Mouse (Mus musculus) stomach, postnatal 0 days (tissue): ENCODE measurements around the gene Taf11. TPM values are rescaled to one million over a fixed set of nuclear protein-coding genes. Genes with fewer than 3 reads are reported as not detected.

ENCODE experiments used
- ATAC-seq: fragments of 200-750 bp; cut with Nextera tagmentation; 2 replicates; pipeline ENCODE4 v1.8.0; 2017; ENCODE audit not compliant: low FRiP score, low TSS enrichment
- DNase-seq: peaks from one replicate; pipeline ENCODE4 v3.0.0-alpha.2; 2016; ENCODE audit warnings: low spot score
- H3K27ac ChIP-seq: fragments of 300-500 bp; sonication (generic); replicated peaks from 2 replicates; pipeline ENCODE4 v1.5.1; 2014; ENCODE audit warnings: mild to moderate bottlenecking, control low read depth
- H3K27me3 ChIP-seq: fragments of 300-500 bp; sonication (generic); 2 replicates; pipeline ENCODE4 v1.6.1; 2014; ENCODE audit warnings: low read length; ENCODE audit not compliant: control insufficient read depth, insufficient read depth
- H3K36me3 ChIP-seq: fragments of 300-500 bp; sonication (generic); 2 replicates; pipeline ENCODE4 v1.6.1; 2014; ENCODE audit warnings: low read length, mixed read lengths; ENCODE audit not compliant: control insufficient read depth, insufficient read depth
- H3K4me1 ChIP-seq: fragments of 300-500 bp; sonication (generic); replicated peaks from 2 replicates; pipeline ENCODE4 v1.6.1; 2014; ENCODE audit warnings: antibody characterized with exemption; ENCODE audit not compliant: control insufficient read depth, insufficient read depth
- H3K4me2 ChIP-seq: fragments of 300-500 bp; sonication (generic); replicated peaks from 2 replicates; pipeline ENCODE4 v1.6.1; 2014; ENCODE audit warnings: low read depth, mild to moderate bottlenecking, control low read depth, moderate library complexity
- H3K4me3 ChIP-seq: fragments of 300-500 bp; sonication (generic); 2 replicates; pipeline ENCODE4 v1.5.1; 2014; ENCODE audit warnings: low read depth, low read length, control low read depth
- H3K9ac ChIP-seq: fragments of 300-500 bp; sonication (generic); 2 replicates; pipeline ENCODE4 v1.6.1; 2014; ENCODE audit warnings: mild to moderate bottlenecking, low read length, control low read depth, mixed read lengths
- H3K9me3 ChIP-seq: fragments of 300-500 bp; sonication (generic); 2 replicates; pipeline ENCODE4 v1.6.1; 2016; ENCODE audit warnings: low read length; ENCODE audit not compliant: control insufficient read depth
- CTCF ChIP-seq: IDR thresholded peaks from 2 replicates; pipeline ENCODE4 v1.5.1; 2016; ENCODE audit warnings: antibody characterized with exemption, low read depth, mild to moderate bottlenecking, moderate library complexity
- EP300 ChIP-seq: optimal IDR thresholded peaks from 2 replicates; pipeline ENCODE3; 2016; ENCODE audit warnings: antibody characterized with exemption
- WGBS: fragments of 180-500 bp; shearing (Covaris S2); extraction: QIAGEN DNeasy Blood & Tissue Kit; methylation state at CpG from one replicate; pipeline ENCODE4 v1.1.7; 2014; 5-methylcytosine and 5-hydroxymethylcytosine counted together
- polyA plus RNA-seq: library from polyadenylated mRNA; unstranded; fragments of >200 nt; fragmentation: Nextera tagmentation; extraction: Ambion mirVana; gene quantifications from 2 replicates; pipeline ENCODE4 v1.2.1, GENCODE M21; 2015

Taf11 gene
- polyA plus RNA-seq, 1 experiment from 2014 or later, result 34.0 TPM

DNA sequence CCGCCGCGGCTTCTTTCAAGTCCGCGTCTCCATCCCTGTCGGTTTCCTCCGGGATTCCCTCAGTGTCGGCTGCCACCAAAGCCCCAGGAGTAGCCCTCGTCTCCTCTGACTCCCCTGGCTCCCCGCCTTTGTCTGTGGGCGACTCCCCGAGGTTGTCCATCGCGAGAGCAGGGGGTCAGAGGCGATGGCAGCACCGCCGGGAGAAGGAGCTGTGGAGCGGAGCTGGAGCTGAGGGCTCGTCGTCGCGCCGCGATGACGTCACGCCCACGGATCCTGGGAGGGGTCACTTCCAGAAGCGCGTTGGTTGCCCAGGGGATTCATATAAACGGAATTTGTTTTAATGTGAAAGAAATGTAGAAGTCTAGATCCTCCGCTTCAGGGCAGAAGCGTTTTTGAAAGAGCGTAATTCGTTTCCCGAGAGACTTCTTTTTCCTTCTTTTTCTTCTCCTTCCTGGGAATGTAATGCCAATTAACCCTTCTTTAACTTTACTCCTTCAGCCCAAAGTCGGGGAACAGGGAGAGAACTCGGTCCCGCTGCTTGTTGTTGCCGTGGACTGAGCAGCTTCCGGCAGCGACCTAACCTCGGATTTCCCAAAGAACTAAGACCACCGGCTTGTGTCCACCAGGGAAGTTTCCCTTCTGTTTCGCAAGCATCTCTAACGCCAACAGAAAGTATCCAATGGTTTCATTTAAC lies 2.0 kb downstream of the Taf11 start:
- H3K27me3 ChIP-seq, result no peaks in the 10 kb centered on the region
- H3K4me2 ChIP-seq, result peak overlapping the region; percentile 89
- peak overlapping the region; percentile 75 for H3K27ac ChIP-seq
- under 1% methylated on average over 45 of the region's 45 CpGs for WGBS
- ATAC-seq (peak; percentile 60), DNase-seq (peak; percentile 95)
- H3K9ac ChIP-seq, result peak overlapping the region; percentile 77
- peaks cover 6% of the 10 kb centered on the region; the same call in 1 of the 2 replicates for H3K36me3 ChIP-seq
- peak overlapping the region; percentile 68 for H3K4me3 ChIP-seq
- TF ChIP-seq EP300 (no peak), CTCF (peak; percentile 67)
- no peaks in the 10 kb centered on the region for H3K9me3 ChIP-seq
- no peaks in the 10 kb centered on the region; the same call in 1 of the 2 replicates for H3K4me1 ChIP-seq

DNA sequence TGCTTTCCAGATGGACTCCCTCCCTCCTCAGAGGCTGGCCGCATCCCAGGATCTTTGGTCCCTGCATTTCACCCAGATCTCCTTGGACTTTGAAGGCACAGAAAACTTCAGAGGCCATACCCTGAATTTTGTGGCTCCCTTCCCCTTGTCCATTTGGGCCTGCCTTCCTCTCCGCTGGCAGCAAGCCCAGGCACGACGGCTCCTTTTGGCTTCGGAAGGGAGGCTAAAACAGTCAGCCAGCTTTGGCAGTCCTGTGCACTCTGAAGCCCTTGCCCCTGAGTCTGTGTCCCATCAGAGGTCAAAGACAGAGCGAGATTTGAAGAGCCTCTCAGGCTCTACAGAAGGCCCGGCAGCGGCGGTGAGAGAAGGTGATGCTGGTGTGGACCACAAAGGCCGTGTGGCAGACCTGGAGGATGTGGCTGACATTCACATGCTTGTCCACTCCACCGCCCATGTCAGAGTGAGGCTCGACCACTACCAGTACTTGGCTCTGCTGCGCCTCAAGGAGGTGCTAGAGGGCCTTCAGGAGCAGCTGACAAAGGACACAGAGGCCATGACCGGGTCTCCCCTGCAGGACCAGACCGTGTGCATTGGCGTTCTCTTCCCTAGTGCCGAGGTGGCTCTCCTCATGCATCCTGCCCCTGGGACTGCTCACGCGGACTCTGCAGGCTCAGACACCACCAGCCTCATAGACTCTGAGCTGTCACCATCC lies 23.0 kb downstream of the Taf11 start:
- WGBS, result 71% methylated on average over 19 of the region's 19 CpGs
- Histone ChIP-seq H3K4me2 (no peak overlapping the region), H3K27me3 (no peaks in the 10 kb centered on the region), H3K36me3 (peaks cover 16% of the 10 kb centered on the region), H3K9ac (no peak overlapping the region), H3K9me3 (no peaks in the 10 kb centered on the region), H3K27ac (no peak overlapping the region), H3K4me1 (no peaks in the 10 kb centered on the region), H3K4me3 (no peak overlapping the region)
- ATAC-seq (no peak), DNase-seq (no peak)
- TF ChIP-seq CTCF (peak; percentile 50), EP300 (no peak)

DNA sequence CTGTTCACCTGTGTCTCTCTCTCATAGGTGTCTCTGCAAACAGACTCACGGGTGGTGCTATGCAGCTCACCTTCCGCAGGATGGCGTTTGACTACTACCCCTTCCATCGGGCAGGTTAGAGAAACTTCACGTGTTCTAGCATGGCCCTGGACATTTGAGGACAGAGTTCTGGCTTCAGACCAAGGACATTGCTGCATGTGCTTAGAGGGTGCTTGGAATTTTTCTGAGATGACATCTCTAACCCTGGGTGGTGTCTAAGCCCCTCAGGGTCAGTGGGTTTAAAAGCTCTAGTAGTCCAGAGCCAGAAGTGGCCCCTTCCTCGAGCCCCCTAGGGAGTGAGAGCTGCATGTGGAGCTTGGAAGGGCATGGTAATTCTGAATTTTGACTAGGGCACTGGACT lies 25.6 kb downstream of the Taf11 start:
- ATAC-seq, result no peak
- Histone ChIP-seq H3K27me3 (no peaks in the 10 kb centered on the region), H3K27ac (no peak overlapping the region), H3K9ac (no peak overlapping the region), H3K9me3 (no peaks in the 10 kb centered on the region), H3K4me1 (no peaks in the 10 kb centered on the region), H3K4me3 (no peak overlapping the region), H3K36me3 (peaks cover 23% of the 10 kb centered on the region), H3K4me2 (no peak overlapping the region)
- DNase-seq, result no peak
- WGBS, result 89% methylated on average over 6 of the region's 6 CpGs
- TF ChIP-seq CTCF (no peak), EP300 (no peak)

DNA sequence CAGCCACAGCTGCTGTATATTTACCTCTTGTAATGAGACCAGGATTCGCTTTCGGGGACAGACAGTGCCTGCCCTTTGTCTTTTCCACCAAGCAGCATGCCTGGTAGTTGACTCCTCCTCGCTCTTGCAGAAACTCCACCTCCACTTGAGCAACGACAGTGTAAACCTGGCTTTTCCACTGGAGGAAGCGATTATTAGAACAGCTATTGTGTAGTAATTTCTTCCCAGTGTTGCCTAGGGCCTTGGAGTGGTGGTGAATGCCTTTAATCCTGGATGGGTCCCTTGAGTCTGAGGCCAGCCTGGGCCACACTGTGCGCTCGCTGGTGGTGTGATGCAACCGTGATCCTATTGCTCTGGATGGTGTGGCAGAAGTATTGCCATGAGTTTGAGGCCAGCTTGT lies 26.5 kb downstream of the Taf11 start:
- Histone ChIP-seq H3K4me3 (no peak overlapping the region), H3K36me3 (peaks cover 26% of the 10 kb centered on the region), H3K27ac (no peak overlapping the region), H3K9me3 (no peaks in the 10 kb centered on the region), H3K4me2 (no peak overlapping the region), H3K27me3 (no peaks in the 10 kb centered on the region), H3K4me1 (no peaks in the 10 kb centered on the region), H3K9ac (no peak overlapping the region)
- DNase-seq, result no peak
- no peak for TF ChIP-seq EP300
- TF ChIP-seq CTCF, result no peak
- 83% methylated on average over 8 of the region's 8 CpGs for WGBS
- no peak for ATAC-seq

DNA sequence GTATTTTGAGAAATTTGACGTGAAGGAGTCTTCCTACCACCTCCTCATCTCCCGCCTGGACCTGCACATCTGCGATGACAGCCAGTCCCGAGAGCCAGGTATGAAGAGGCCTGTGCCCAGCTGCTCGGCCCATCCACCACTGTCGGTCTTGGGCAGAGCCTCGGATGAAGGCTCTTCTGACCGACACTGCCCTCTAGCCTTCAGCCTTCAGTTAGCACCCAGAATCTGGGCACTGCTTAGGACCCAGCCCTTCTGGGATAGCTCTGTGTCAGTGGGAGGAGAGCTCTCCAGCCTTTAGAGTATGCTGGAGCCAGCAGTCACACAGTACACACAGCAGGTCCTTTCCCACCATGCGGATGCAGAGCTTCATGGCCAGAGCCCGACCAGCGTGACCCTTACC lies 28.1 kb downstream of the Taf11 start:
- Histone ChIP-seq H3K36me3 (peaks cover 27% of the 10 kb centered on the region), H3K27ac (no peak overlapping the region), H3K4me3 (no peak overlapping the region), H3K4me1 (no peaks in the 10 kb centered on the region), H3K9me3 (no peaks in the 10 kb centered on the region), H3K27me3 (no peaks in the 10 kb centered on the region), H3K9ac (no peak overlapping the region), H3K4me2 (no peak overlapping the region)
- WGBS, result 55% methylated on average over 11 of the region's 11 CpGs
- TF ChIP-seq CTCF (peak; percentile 72), EP300 (no peak)
- DNase-seq, result peak; percentile 44
- ATAC-seq, result peak; percentile 57; the same call in 1 of the 2 replicates

DNA sequence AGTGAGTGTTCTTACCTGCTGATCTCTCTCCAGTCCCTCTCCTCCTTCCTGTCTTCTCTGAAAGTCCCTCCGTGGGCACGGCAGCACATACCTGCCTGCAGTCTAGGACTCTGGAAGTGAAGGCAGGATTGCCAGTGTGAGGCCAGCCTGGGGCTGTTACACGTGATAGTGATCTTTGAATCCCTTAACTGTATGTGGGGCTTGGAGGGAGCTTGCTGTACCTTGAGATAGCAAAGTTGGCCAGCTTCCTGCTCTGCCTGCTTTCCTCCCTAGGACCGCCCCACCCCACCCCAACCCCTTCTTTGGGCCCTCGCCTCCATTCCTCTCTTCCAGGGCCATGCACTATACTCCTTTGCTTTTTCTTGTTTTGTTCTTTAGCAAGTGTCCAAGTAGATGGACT lies 35.1 kb downstream of the Taf11 start:
- TF ChIP-seq EP300 (no peak), CTCF (no peak)
- Histone ChIP-seq H3K9me3 (no peaks in the 10 kb centered on the region), H3K9ac (peak overlapping the region; percentile 27; the same call in 1 of the 2 replicates), H3K4me3 (no peak overlapping the region), H3K27ac (no peak overlapping the region), H3K4me1 (peaks cover 3% of the 10 kb centered on the region; the same call in 1 of the 2 replicates), H3K27me3 (no peaks in the 10 kb centered on the region), H3K36me3 (peaks cover 10% of the 10 kb centered on the region; the same call in 1 of the 2 replicates), H3K4me2 (no peak overlapping the region)
- ATAC-seq (no peak), DNase-seq (peak; percentile 24)
- 38% methylated on average over 5 of the region's 5 CpGs for WGBS
